Mouse (Mus musculus): ENCODE data around the gene Tex13c2. TPM values are rescaled to one million over a fixed set of nuclear protein-coding genes. Genes with fewer than 3 reads are reported as not detected.
A peak's percentile ranks its signal among the peaks of the same experiment; 100 is the strongest.

The Tex13c2 gene
- polyA plus RNA-seq, 1 experiment from 2014 or later, result not detected

GRCm38 (mm10) chrX:42540756-42541053 lies 51.2 kb downstream of the Tex13c2 start:
- Histone ChIP-seq H3K4me3 (peak overlapping the region; percentile 18; the same call in 1 of the 2 replicates), H3K27ac (no peak overlapping the region), H3K27me3 (no peaks in the 10 kb centered on the region), H3K4me1 (no peaks in the 10 kb centered on the region), H3K9ac (no peak overlapping the region), H3K36me3 (no peaks in the 10 kb centered on the region), H3K9me3 (no peaks in the 10 kb centered on the region), H3K4me2 (0 out of 2 replicates have a peak overlapping the region, but pooled peaks have one; percentile 22)
- 29% methylated on average over 5 of the region's 5 CpGs for WGBS
- no peak for ATAC-seq (ENCODE audit: insufficient number of reproducible peaks, low FRiP score, low TSS enrichment, low read depth)

Other genes with a start within 250 kb of the Tex13c2 start
- 0.46 and 1.4 TPM in 2 replicates for gene Sh2d1a, start 12.8 kb downstream of the Tex13c2 start, polyA plus RNA-seq (2015; fragmentation: Nextera tagmentation; extraction: Ambion mirVana)